Mouse (Mus musculus) frontal cortex, postnatal 36 days (tissue): Measurements from ENCODE around the gene Zfp428.
"Not testable (repeated sequence)": the region's sequence is repeated elsewhere in the genome, so short reads cannot be mapped to it uniquely, and the experiment has no call there.

Experiments used
- DNase-seq, 2 experiments: peaks; one replicate each; pipeline ENCODE4 v3.0.0; 2022; ENCODE audit warnings: low spot score in 2 of 2

The Zfp428 gene

GRCm38 (mm10) chr7:24480986-24481473 is 25.8 kb upstream of the Zfp428 start:
- no peak for DNase-seq

GRCm38 (mm10) chr7:24481474-24482207 is 25.2 kb upstream of the Zfp428 start, which contains the start of gene Cadm4:
TSS of gene Cadm4 (plus strand) at chr7:24482023.
- DNase-seq, result peak; percentile 85 to 89

GRCm38 (mm10) chr7:24482208-24483020 is 24.4 kb upstream of the Zfp428 start:
- no peak for DNase-seq

- DNase-seq, result not testable (repeated sequence)
Observed at GRCm38 (mm10) chr7:24483291-24483690, 23.5 kb upstream of the Zfp428 start.

GRCm38 (mm10) chr7:24485481-24485880 is 21.3 kb upstream of the Zfp428 start:
- DNase-seq, result no peak

- DNase-seq, result no peak
Observed at GRCm38 (mm10) chr7:24486654-24487130, 20.1 kb upstream of the Zfp428 start.

GRCm38 (mm10) chr7:24487403-24487802 is 19.4 kb upstream of the Zfp428 start:
- no peak for DNase-seq

- DNase-seq, result no peak
Observed at GRCm38 (mm10) chr7:24488303-24488702, 18.5 kb upstream of the Zfp428 start.

- DNase-seq, result no peak
Observed at GRCm38 (mm10) chr7:24499856-24500577, 6.8 kb upstream of the Zfp428 start.

- DNase-seq, result no peak
Observed at GRCm38 (mm10) chr7:24500929-24501328, 5.9 kb upstream of the Zfp428 start.

GRCm38 (mm10) chr7:24501492-24501891 is 5.3 kb upstream of the Zfp428 start:
- no peak for DNase-seq

- no peak for DNase-seq
Observed at GRCm38 (mm10) chr7:24504004-24504403, 2.8 kb upstream of the Zfp428 start.

GRCm38 (mm10) chr7:24504868-24505267 is 1.9 kb upstream of the Zfp428 start:
- no peak for DNase-seq

GRCm38 (mm10) chr7:24505447-24506064 is 1.2 kb upstream of the Zfp428 start:
- DNase-seq, result no peak

- no peak for DNase-seq
Observed at GRCm38 (mm10) chr7:24506065-24506459, 744 bp upstream of the Zfp428 start.

GRCm38 (mm10) chr7:24506476-24506837 is 349 bp upstream of the Zfp428 start:
- DNase-seq, result peak; percentile 69 to 75

GRCm38 (mm10) chr7:24507726-24508114 is 914 bp downstream of the Zfp428 start:
- no peak for DNase-seq

- DNase-seq, result no peak
Observed at GRCm38 (mm10) chr7:24512355-24512754, 5.5 kb downstream of the Zfp428 start, which contains the start of gene AC161166.1. TSS of gene AC161166.1 (minus strand) at chr7:24512455.

- DNase-seq, result peak in 1 of 2 experiments; percentile 62
Observed at GRCm38 (mm10) chr7:24516319-24516718, 9.5 kb downstream of the Zfp428 start.

- no peak for DNase-seq
Observed at GRCm38 (mm10) chr7:24517077-24517476, 10.3 kb downstream of the Zfp428 start.

GRCm38 (mm10) chr7:24517654-24518053 is 10.8 kb downstream of the Zfp428 start:
- DNase-seq, result peak in 1 of 2 experiments; percentile 77
